Mouse (Mus musculus) heart, embryonic 15.5 days (tissue): ENCODE measurements at regions not wholly inside any gene's neighbourhood (a gene's known extent, or its start where the extent isn't known, plus 50 kb on each side); places are given as distances from the start of the nearest gene placed in this dataset.
"Not testable (repeated sequence)": the region's sequence is repeated elsewhere in the genome, so short reads cannot be mapped to it uniquely, and the experiment has no call there.

ENCODE experiments used
- ATAC-seq: fragments of 200-750 bp; cut with Nextera tagmentation; replicated peaks from 2 replicates; pipeline ENCODE4 v1.8.0; 2017; ENCODE audit warnings: low read depth, moderate TSS enrichment; ENCODE audit not compliant: insufficient number of reproducible peaks, insufficient read depth, low FRiP score
- H3K27ac ChIP-seq: fragments of 300-500 bp; sonication (generic); 2 replicates; pipeline ENCODE4 v1.5.1; 2015; ENCODE audit warnings: mild to moderate bottlenecking, inconsistent platforms
- H3K27me3 ChIP-seq: fragments of 300-500 bp; sonication (generic); 2 replicates; pipeline ENCODE4 v1.6.1; 2015; ENCODE audit warnings: inconsistent platforms
- H3K36me3 ChIP-seq: fragments of 300-500 bp; sonication (generic); 2 replicates; pipeline ENCODE4 v1.6.1; 2015; ENCODE audit warnings: mild to moderate bottlenecking, inconsistent platforms
- H3K4me1 ChIP-seq: fragments of 300-500 bp; sonication (generic); replicated peaks from 2 replicates; pipeline ENCODE4 v1.6.1; 2015; ENCODE audit warnings: inconsistent platforms
- H3K4me2 ChIP-seq: fragments of 300-500 bp; sonication (generic); 2 replicates; pipeline ENCODE4 v1.6.1; 2015; ENCODE audit warnings: inconsistent platforms, mild to moderate bottlenecking, moderate library complexity
- H3K4me3 ChIP-seq: fragments of 300-500 bp; sonication (generic); 2 replicates; pipeline ENCODE4 v1.5.1; 2015; ENCODE audit warnings: mild to moderate bottlenecking, inconsistent platforms
- H3K9ac ChIP-seq: fragments of 300-500 bp; sonication (generic); 2 replicates; pipeline ENCODE4 v1.6.1; 2015; ENCODE audit warnings: mild to moderate bottlenecking, inconsistent platforms
- H3K9me3 ChIP-seq: fragments of 300-500 bp; sonication (generic); replicated peaks from 2 replicates; pipeline ENCODE4 v1.6.1; 2016; ENCODE audit warnings: inconsistent platforms
- WGBS: fragments of 180-500 bp; shearing (Covaris S2); methylation state at CpG from one replicate; pipeline ENCODE4 v1.1.7; 2015; ENCODE audit warnings: mixed read lengths; 5-methylcytosine and 5-hydroxymethylcytosine counted together

DNA sequence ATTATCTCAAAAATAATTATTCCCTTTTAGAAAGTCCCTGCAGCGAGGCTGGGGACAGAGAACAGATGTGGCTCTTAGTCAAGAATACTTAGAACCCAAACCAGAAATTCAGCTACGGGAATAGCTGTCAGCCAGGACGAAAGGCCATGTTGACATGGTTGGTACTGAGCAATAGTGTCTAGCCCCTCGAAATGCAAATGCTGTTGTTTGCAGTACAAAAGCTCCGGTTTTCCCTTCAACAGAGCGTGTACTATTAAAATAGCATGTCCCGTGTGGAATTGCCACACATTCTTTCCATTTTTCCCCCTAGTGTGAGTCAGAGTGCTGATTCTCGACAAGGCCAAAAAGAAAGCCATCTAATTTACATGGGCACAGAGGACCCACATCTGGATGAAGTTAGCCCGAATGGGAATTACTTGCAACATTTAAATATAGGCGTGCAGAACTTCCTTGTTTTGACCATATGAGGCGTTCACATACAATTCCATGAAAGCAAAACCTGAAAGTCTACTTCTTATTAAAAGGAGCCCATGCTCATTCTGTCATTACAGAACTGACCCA, 253.7 kb downstream of the Pten start:
- no peak for ATAC-seq
- no peaks in the 10 kb centered on the region for H3K9me3 ChIP-seq
- no peak overlapping the region for H3K4me3 ChIP-seq
- H3K36me3 ChIP-seq = no peaks in the 10 kb centered on the region
- WGBS = 76% methylated on average over 11 of the region's 11 CpGs
- no peaks in the 10 kb centered on the region for H3K27me3 ChIP-seq
- H3K4me1 ChIP-seq = no peaks in the 10 kb centered on the region
- H3K27ac ChIP-seq = no peak overlapping the region
- no peak overlapping the region for H3K9ac ChIP-seq
- H3K4me2 ChIP-seq = no peak overlapping the region

DNA sequence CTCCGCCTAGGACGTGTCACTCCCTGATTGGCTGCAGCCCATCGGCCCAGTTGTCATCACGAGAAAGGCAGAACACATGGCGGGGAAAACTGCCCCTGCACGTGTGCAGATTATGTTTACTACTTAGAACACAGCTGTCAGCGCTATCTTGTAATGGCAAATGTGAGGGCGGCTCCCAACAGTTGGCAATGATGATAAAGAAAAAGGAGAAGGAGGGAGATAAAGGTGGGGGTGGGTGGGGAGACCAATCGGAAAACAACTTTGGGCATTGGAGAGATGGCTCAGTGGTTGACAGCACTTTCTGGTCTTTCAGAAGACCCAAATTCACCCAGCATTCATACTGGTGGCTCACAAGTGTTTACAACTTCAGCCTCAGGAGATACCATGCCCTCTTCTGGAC, 257.6 kb downstream of the Pten start:
- not testable (repeated sequence) for H3K4me2 ChIP-seq, H3K27ac ChIP-seq, H3K27me3 ChIP-seq, H3K36me3 ChIP-seq, ATAC-seq, H3K9ac ChIP-seq, H3K9me3 ChIP-seq, H3K4me3 ChIP-seq, H3K4me1 ChIP-seq
- 75% methylated on average over 9 of the region's 9 CpGs for WGBS

DNA sequence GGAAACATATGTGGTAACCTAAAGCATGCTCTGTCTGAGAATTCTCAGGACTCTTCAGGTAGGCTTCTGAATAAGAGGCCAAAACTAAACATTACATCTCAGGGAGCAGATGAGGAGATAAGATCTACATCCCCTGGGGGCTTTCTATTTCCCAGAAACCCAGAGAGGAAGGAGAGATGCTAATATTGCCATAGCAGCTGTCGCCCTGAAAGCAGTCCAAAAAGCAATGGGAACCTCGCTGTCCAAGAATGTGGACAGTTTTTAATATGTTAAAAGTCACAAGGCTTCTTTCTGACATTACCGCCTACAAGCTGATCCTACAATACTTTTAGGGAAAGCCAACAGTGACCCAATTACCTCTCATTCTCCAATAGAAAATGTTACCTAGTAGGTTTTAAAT, 263.9 kb downstream of the Pten start:
- H3K9ac ChIP-seq = no peak overlapping the region
- no peak for ATAC-seq
- H3K27ac ChIP-seq = no peak overlapping the region
- WGBS = 71% methylated on average over 3 of the region's 3 CpGs
- H3K27me3 ChIP-seq = no peaks in the 10 kb centered on the region
- no peaks in the 10 kb centered on the region for H3K9me3 ChIP-seq
- no peak overlapping the region for H3K4me2 ChIP-seq
- no peaks in the 10 kb centered on the region for H3K4me1 ChIP-seq
- H3K36me3 ChIP-seq = no peaks in the 10 kb centered on the region
- H3K4me3 ChIP-seq = no peak overlapping the region

DNA sequence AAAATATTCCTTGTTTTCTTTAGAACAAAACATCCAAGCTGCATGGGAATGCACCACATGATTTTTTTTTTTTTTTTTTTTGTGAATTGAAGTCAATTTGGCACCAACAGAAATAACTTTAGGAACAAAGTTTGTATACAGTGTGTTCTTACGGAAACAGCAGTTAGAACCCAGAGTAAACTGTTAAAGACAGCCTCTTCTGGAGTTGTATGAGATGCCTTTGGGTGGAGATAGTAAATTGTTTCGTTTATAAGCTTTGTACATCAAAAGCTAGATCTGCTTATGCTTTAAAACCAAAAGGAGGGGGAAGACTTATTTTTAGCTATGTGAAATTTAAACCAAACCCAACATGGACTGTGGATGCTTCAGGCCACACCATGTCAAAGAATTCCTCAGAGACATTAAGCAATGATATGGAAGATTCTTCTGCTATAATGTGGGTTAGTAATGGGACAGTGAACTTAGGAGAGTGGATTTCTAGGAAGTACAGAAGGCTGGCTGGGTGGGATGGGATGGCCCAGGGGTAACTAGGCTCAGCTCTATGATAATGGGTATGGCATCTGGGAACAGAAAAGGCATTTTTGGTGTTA, 265.6 kb downstream of the Pten start:
- Histone ChIP-seq H3K27ac (no peak overlapping the region), H3K4me1 (no peaks in the 10 kb centered on the region), H3K9ac (no peak overlapping the region), H3K27me3 (no peaks in the 10 kb centered on the region), H3K4me3 (no peak overlapping the region), H3K4me2 (no peak overlapping the region), H3K36me3 (no peaks in the 10 kb centered on the region), H3K9me3 (no peaks in the 10 kb centered on the region)
- 73% methylated on average over 2 of the region's 2 CpGs for WGBS
- ATAC-seq = no peak

DNA sequence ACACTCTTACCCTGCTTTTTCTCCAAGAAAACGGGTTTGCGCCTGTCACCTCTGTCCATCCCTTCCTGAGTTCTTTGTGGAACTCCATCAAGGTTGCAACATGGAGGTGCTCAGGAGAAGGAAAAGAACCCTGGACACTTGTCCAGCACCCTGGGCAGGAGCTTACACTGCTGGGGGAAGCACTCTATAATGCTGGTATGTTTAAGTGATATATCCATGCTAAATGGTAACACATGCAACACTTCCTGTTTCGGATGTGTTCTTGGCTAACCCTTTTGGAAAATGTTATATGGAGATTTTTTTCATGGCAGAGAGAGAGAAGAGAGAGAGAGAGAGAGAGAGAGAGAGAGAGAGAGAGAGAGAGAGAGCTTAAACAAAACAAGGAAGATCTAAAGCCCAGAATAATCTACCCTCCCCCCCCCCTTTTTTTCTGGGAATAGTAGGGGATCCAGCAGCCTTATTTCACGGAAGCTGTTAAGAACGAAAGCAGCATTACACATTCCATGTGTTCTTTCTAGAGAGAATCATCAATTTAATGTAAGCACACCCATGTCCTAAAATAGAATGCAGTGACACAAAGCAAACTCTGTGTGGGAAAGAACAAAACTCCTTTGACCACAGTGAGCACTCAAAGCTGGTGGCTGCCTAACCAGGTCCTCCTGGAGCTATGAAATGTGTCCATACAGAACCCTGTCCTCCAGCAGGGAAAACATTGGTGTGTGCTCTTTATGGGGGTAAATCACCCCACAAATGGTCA, 272.6 kb downstream of the Pten start:
- ATAC-seq = no peak
- no peaks in the 10 kb centered on the region for H3K9me3 ChIP-seq
- no peak overlapping the region for H3K4me2 ChIP-seq
- H3K27ac ChIP-seq = no peak overlapping the region
- H3K9ac ChIP-seq = no peak overlapping the region
- H3K36me3 ChIP-seq = no peaks in the 10 kb centered on the region
- no peaks in the 10 kb centered on the region for H3K4me1 ChIP-seq
- no peaks in the 10 kb centered on the region for H3K27me3 ChIP-seq
- H3K4me3 ChIP-seq = no peak overlapping the region
- WGBS = 71% methylated on average over 5 of the region's 5 CpGs

DNA sequence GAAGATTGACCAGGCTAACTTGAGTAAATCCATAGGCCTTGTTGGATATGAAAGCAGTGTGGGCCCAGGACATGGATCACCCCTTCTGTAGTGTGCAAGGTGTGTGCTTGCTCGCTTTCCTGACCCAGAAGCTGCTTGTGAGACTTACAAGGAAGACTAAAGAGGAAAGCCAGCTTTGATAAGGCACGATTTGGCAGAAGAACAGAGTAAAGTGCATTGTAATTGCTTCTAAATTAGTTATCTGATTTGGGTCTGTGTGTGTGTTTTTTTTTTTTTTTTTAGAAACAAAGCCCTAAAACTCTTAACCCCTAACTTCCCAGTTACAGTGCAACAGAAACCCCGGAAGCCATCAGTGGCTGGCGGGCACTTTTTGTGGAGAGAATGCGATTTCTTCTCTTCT, 283.2 kb downstream of the Pten start:
- Histone ChIP-seq H3K9ac (no peak overlapping the region), H3K36me3 (no peaks in the 10 kb centered on the region), H3K4me2 (no peak overlapping the region), H3K9me3 (no peaks in the 10 kb centered on the region), H3K4me1 (0 out of 2 replicates have a peak, but pooled peaks cover 2% of the 10 kb centered on the region), H3K4me3 (no peak overlapping the region), H3K27ac (no peak overlapping the region), H3K27me3 (no peaks in the 10 kb centered on the region)
- no peak for ATAC-seq
- 48% methylated on average over 5 of the region's 5 CpGs for WGBS

DNA sequence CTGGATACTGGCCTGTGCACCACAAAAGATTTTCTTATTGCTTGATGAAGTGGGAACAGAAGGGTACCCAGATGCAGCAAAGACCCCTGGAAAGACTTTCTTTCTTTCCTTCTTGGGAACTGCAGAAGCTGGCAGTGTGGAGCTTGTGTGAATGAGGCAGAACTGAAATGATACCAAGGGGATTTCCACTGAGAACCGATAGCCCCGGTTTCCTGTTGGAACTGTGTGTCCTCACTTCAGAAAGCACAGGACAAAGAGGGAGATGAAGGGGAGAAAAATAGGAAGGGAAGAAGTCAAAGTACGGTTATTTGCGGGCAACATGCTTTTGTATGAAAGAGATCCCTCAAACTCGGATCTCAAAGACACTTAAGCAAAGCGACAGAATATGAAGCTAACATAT, 283.7 kb downstream of the Pten start:
- H3K9me3 ChIP-seq = no peaks in the 10 kb centered on the region
- WGBS = 58% methylated on average over 6 of the region's 6 CpGs
- no peaks in the 10 kb centered on the region for H3K36me3 ChIP-seq
- H3K27ac ChIP-seq = no peak overlapping the region
- 0 out of 2 replicates have a peak, but pooled peaks cover 2% of the 10 kb centered on the region for H3K4me1 ChIP-seq
- H3K4me2 ChIP-seq = no peak overlapping the region
- no peak overlapping the region for H3K9ac ChIP-seq
- no peak for ATAC-seq
- H3K27me3 ChIP-seq = no peaks in the 10 kb centered on the region
- no peak overlapping the region for H3K4me3 ChIP-seq

DNA sequence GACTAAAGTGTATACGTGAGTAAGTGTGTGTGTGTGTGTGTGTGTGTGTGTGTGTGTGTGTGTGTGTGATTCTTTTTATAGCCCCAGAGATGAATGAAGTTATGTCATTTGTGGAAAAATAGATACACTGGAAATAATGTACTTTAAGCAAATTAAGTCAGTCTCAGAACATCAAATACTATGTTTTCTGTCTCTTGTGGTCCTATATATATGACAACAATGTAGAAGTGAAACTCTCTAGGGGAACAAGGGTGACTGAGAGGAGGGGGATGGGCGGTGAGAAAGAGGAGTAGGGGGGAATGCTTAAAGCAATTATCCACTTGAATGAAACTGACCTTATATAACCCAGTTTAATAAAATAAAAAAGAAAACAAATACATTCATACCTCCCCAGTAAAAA, 285.5 kb downstream of the Pten start:
- no peaks in the 10 kb centered on the region for H3K36me3 ChIP-seq

DNA sequence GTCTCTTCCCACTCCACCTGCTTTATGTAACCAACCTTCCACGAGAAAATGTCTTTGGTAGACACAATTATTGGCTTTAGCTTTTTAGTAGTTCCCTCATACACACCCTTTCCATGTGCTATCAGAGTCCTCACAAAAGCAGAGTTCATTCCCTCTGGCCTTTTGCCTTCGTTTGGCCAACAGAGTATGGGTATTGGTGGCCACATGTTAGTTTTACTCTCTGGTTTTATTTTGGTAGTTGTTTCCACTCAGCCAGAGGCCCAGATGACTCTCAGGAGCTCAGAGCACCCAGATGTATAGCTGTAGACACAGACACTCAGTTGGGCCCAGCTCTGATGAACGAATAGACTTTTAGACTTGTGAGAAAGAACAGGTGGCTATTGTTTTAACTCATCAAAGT, 286.4 kb downstream of the Pten start:
- Histone ChIP-seq H3K4me2 (no peak overlapping the region), H3K4me1 (0 out of 2 replicates have a peak, but pooled peaks cover 2% of the 10 kb centered on the region), H3K9ac (no peak overlapping the region), H3K27me3 (no peaks in the 10 kb centered on the region), H3K36me3 (no peaks in the 10 kb centered on the region), H3K9me3 (no peaks in the 10 kb centered on the region), H3K27ac (no peak overlapping the region), H3K4me3 (no peak overlapping the region)
- no peak for ATAC-seq
- WGBS = 74% methylated on average over 3 of the region's 3 CpGs

More for the DNA sequence above, 285.5 kb downstream of the Pten start:
- 0 out of 2 replicates have a peak, but pooled peaks cover 2% of the 10 kb centered on the region for H3K4me1 ChIP-seq
- H3K9ac ChIP-seq = no peak overlapping the region
- H3K27me3 ChIP-seq = no peaks in the 10 kb centered on the region
- H3K9me3 ChIP-seq = no peaks in the 10 kb centered on the region
- WGBS = 60% methylated on average over 2 of the region's 2 CpGs
- no peak overlapping the region for H3K27ac ChIP-seq
- ATAC-seq = no peak
- no peak overlapping the region for H3K4me2 ChIP-seq
- no peak overlapping the region for H3K4me3 ChIP-seq

DNA sequence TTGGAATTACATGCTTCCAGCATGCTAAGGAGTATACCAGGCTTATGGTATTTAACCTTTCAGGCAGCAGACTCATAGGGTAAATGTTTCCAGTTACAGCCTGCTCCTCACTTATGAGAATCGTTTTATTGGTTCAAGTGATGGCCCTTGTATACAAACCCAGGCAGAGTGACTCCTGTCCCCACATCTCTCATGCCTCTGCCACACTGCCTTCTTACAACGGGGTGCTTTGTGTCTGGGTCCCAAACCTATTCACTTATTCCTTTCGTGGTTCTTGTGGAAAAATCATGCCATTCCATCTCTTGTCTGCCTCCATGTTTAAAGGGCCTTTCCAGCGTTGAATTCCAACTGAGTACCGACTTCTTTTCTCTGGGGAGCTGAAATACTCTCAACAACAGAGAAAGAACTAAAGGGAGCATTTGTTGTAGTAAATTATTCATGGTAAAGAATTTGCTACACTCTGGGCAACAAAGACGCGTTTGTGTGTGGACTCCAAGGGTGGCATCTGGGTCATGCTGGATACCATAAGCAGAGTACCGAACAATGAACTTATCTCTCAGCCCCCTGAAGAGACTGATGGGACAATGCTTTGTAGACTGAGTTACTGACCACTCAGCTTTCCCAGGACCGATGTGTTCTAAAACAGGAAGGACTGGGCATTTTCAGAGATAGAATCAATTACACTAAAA, 291.6 kb downstream of the Pten start:
- Histone ChIP-seq H3K4me2 (no peak overlapping the region), H3K27me3 (no peaks in the 10 kb centered on the region), H3K9me3 (no peaks in the 10 kb centered on the region), H3K36me3 (no peaks in the 10 kb centered on the region), H3K9ac (no peak overlapping the region), H3K4me1 (no peaks in the 10 kb centered on the region), H3K27ac (no peak overlapping the region), H3K4me3 (no peak overlapping the region)
- 72% methylated on average over 9 of the region's 9 CpGs for WGBS
- no peak for ATAC-seq

DNA sequence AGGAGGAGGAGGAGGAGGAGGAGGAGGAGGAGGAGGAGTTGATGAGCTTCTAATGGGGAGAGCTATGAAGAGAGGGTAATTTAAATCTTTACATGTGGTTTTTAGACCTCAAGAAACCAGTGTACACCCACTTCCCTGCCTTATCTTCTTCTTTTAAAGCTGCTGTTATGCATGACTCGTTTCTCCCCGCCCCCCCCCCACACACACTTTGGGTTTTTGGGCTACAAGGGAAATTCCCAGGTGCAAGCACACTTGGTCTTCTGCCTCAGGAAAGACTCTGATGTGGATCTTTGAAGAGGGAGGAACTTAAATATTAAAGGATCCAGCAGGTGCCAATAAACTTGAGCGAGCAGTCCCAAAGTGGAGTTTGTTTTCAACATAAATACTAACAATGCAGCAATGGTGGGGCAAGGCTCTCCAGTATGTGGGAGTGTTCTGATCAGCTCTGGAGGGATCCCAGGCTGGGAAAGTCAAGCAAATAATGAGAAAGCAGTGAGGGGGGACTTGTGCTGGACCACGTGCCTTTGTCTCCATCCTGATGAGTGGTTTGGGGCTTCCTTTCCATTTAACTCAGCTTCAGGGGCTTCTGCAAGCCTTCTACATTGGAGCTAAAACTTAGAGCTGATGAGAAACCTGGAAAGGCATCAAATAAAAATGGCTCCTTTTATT, 296.0 kb downstream of the Pten start:
- no peaks in the 10 kb centered on the region for H3K36me3 ChIP-seq
- no peak overlapping the region for H3K9ac ChIP-seq
- no peak overlapping the region for H3K4me2 ChIP-seq
- H3K9me3 ChIP-seq = no peaks in the 10 kb centered on the region
- H3K4me3 ChIP-seq = no peak overlapping the region
- 66% methylated on average over 4 of the region's 4 CpGs for WGBS
- no peak overlapping the region for H3K27ac ChIP-seq
- H3K27me3 ChIP-seq = no peaks in the 10 kb centered on the region
- 0 out of 2 replicates have a peak, but pooled peaks cover 4% of the 10 kb centered on the region for H3K4me1 ChIP-seq
- ATAC-seq = no peak
